Mouse (Mus musculus): ENCODE results near the gene Vps37b. TPM values are rescaled to one million over a fixed set of nuclear protein-coding genes. Genes with fewer than 3 reads are reported as not detected.

Gene Vps37b
- polyA plus RNA-seq, 1 experiment from 2014 or later, result 31.5 TPM

DNA sequence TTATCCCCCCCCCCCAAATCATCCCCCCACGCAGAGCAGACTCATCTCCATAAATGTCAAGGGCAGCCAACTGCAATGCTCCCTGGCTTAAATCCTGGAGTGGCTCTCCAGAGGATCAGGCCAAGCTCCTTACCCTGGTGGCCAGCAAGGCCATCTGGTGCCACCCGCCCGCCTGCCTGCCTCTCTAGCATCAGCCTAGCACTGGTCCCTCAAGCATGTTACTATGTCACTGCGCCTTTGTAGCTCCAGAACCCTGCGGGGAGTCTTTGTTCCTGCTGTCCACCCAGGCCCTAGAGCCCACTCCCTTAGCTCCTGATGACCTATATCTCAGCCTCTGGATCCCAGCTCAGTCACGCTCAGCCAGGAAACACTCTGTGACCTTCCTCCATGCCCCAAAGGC, 7.4 kb downstream of the Vps37b start:
- Histone ChIP-seq H3K4me2 (replicated peaks; ENCODE audit: low read depth, low read length) (no peak overlapping the region), H3K4me3 (ENCODE audit: low read depth, low read length) (no peak overlapping the region), H3K9ac (replicated peaks; ENCODE audit: low read depth, low read length) (no peak overlapping the region), H3K27ac (ENCODE audit: low read length) (no peak overlapping the region), H3K36me3 (ENCODE audit: control insufficient read depth, insufficient read depth, low read length) (peaks cover 8% of the 10 kb centered on the region; the same call in 1 of the 2 replicates), H3K27me3 (ENCODE audit: control insufficient read depth, insufficient read depth, low read length) (no peaks in the 10 kb centered on the region), H3K9me3 (ENCODE audit: control insufficient read depth, low read depth, low read length) (no peaks in the 10 kb centered on the region), H3K4me1 (ENCODE audit: control insufficient read depth, insufficient read depth, low read length) (peaks cover 24% of the 10 kb centered on the region)
- 80% methylated on average over 6 of the region's 6 CpGs for WGBS
- no peak for ATAC-seq (ENCODE audit: insufficient number of reproducible peaks, insufficient read depth, low FRiP score, low read depth)

- Histone ChIP-seq H3K4me3 (ENCODE audit: low read depth, low read length) (no peak overlapping the region), H3K4me1 (ENCODE audit: control insufficient read depth, insufficient read depth, low read length) (peaks cover 19% of the 10 kb centered on the region), H3K36me3 (ENCODE audit: control insufficient read depth, insufficient read depth, low read length) (peaks cover 8% of the 10 kb centered on the region; the same call in 1 of the 2 replicates), H3K9ac (replicated peaks; ENCODE audit: low read depth, low read length) (no peak overlapping the region), H3K27ac (ENCODE audit: low read length) (no peak overlapping the region), H3K27me3 (ENCODE audit: control insufficient read depth, insufficient read depth, low read length) (no peaks in the 10 kb centered on the region), H3K4me2 (replicated peaks; ENCODE audit: low read depth, low read length) (no peak overlapping the region), H3K9me3 (ENCODE audit: control insufficient read depth, low read depth, low read length) (no peaks in the 10 kb centered on the region)
- 71% methylated on average over 7 of the region's 7 CpGs for WGBS
- no peak for ATAC-seq (ENCODE audit: insufficient number of reproducible peaks, insufficient read depth, low FRiP score, low read depth)
These were observed 9.7 kb downstream of the Vps37b start for GRCm38 (mm10) chr5:124022365-124022764.

- 88% methylated on average over 11 of the region's 11 CpGs for WGBS
- H3K27me3 ChIP-seq (ENCODE audit: control insufficient read depth, insufficient read depth, low read length), result no peaks in the 10 kb centered on the region
- H3K27ac ChIP-seq (ENCODE audit: low read length), result no peak overlapping the region
- H3K9me3 ChIP-seq (ENCODE audit: control insufficient read depth, low read depth, low read length), result no peaks in the 10 kb centered on the region
- no peak overlapping the region for H3K4me2 ChIP-seq (replicated peaks; ENCODE audit: low read depth, low read length)
- H3K36me3 ChIP-seq (ENCODE audit: control insufficient read depth, insufficient read depth, low read length), result peaks cover 8% of the 10 kb centered on the region; the same call in 1 of the 2 replicates
- no peak for ATAC-seq (ENCODE audit: insufficient number of reproducible peaks, insufficient read depth, low FRiP score, low read depth)
- no peak overlapping the region for H3K4me3 ChIP-seq (ENCODE audit: low read depth, low read length)
- no peak overlapping the region for H3K9ac ChIP-seq (replicated peaks; ENCODE audit: low read depth, low read length)
- H3K4me1 ChIP-seq (ENCODE audit: control insufficient read depth, insufficient read depth, low read length), result peaks cover 24% of the 10 kb centered on the region
These were observed 10.4 kb downstream of the Vps37b start for GRCm38 (mm10) chr5:124021701-124022100.

DNA sequence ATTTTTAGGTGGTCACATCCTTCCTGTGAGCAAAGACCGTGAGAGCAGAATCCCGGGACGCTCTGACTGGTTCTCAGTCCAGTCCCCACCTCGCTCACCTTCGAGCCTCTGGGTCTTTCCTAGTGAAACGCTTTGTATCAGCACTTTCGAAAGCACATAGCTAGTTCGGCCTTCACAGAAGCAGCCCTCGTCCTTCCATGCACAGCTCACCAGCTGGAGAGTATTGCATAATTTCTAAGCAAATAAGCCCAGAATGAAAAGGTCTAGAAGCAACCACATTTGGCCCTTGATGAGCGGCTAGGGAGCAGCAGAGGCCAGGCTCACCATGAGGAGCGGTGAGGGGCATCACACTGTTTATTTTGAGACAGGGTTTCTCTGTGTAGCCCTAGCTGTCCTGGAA, 10.9 kb downstream of the Vps37b start:
- no peak overlapping the region for H3K27ac ChIP-seq (ENCODE audit: low read length)

GRCm38 (mm10) chr5:124019348-124020216, 12.5 kb downstream of the Vps37b start:
- 70% methylated on average over 12 of the region's 12 CpGs for WGBS
- H3K4me1 ChIP-seq (ENCODE audit: control insufficient read depth, insufficient read depth, low read length), result peaks cover 17% of the 10 kb centered on the region
- H3K4me3 ChIP-seq (ENCODE audit: low read depth, low read length), result no peak overlapping the region
- ATAC-seq (ENCODE audit: insufficient number of reproducible peaks, insufficient read depth, low FRiP score, low read depth), result no peak
- no peaks in the 10 kb centered on the region for H3K9me3 ChIP-seq (ENCODE audit: control insufficient read depth, low read depth, low read length)
- H3K27me3 ChIP-seq (ENCODE audit: control insufficient read depth, insufficient read depth, low read length), result no peaks in the 10 kb centered on the region
- peaks cover 3% of the 10 kb centered on the region; the same call in 1 of the 2 replicates for H3K36me3 ChIP-seq (ENCODE audit: control insufficient read depth, insufficient read depth, low read length)
- no peak overlapping the region for H3K27ac ChIP-seq (ENCODE audit: low read length)
- H3K4me2 ChIP-seq (replicated peaks; ENCODE audit: low read depth, low read length), result no peak overlapping the region
- H3K9ac ChIP-seq (replicated peaks; ENCODE audit: low read depth, low read length), result no peak overlapping the region

More for the DNA sequence above, 10.9 kb downstream of the Vps37b start:
- H3K4me2 ChIP-seq (replicated peaks; ENCODE audit: low read depth, low read length), result no peak overlapping the region
- H3K4me3 ChIP-seq (ENCODE audit: low read depth, low read length), result no peak overlapping the region
- no peak for ATAC-seq (ENCODE audit: insufficient number of reproducible peaks, insufficient read depth, low FRiP score, low read depth)
- no peak overlapping the region for H3K9ac ChIP-seq (replicated peaks; ENCODE audit: low read depth, low read length)
- peaks cover 19% of the 10 kb centered on the region for H3K4me1 ChIP-seq (ENCODE audit: control insufficient read depth, insufficient read depth, low read length)
- WGBS, result 86% methylated on average over 11 of the region's 11 CpGs
- H3K36me3 ChIP-seq (ENCODE audit: control insufficient read depth, insufficient read depth, low read length), result peaks cover 7% of the 10 kb centered on the region; the same call in 1 of the 2 replicates
- H3K27me3 ChIP-seq (ENCODE audit: control insufficient read depth, insufficient read depth, low read length), result no peaks in the 10 kb centered on the region
- H3K9me3 ChIP-seq (ENCODE audit: control insufficient read depth, low read depth, low read length), result no peaks in the 10 kb centered on the region

- Histone ChIP-seq H3K27me3 (ENCODE audit: control insufficient read depth, insufficient read depth, low read length) (no peaks in the 10 kb centered on the region), H3K9ac (replicated peaks; ENCODE audit: low read depth, low read length) (no peak overlapping the region), H3K27ac (ENCODE audit: low read length) (no peak overlapping the region), H3K4me1 (ENCODE audit: control insufficient read depth, insufficient read depth, low read length) (peaks cover 20% of the 10 kb centered on the region), H3K4me2 (replicated peaks; ENCODE audit: low read depth, low read length) (no peak overlapping the region), H3K4me3 (ENCODE audit: low read depth, low read length) (no peak overlapping the region), H3K36me3 (ENCODE audit: control insufficient read depth, insufficient read depth, low read length) (peaks cover 3% of the 10 kb centered on the region; the same call in 1 of the 2 replicates), H3K9me3 (ENCODE audit: control insufficient read depth, low read depth, low read length) (no peaks in the 10 kb centered on the region)
- 80% methylated on average over 9 of the region's 9 CpGs for WGBS
- ATAC-seq (ENCODE audit: insufficient number of reproducible peaks, insufficient read depth, low FRiP score, low read depth), result no peak
These were observed 13.4 kb downstream of the Vps37b start for GRCm38 (mm10) chr5:124018651-124019050.

DNA sequence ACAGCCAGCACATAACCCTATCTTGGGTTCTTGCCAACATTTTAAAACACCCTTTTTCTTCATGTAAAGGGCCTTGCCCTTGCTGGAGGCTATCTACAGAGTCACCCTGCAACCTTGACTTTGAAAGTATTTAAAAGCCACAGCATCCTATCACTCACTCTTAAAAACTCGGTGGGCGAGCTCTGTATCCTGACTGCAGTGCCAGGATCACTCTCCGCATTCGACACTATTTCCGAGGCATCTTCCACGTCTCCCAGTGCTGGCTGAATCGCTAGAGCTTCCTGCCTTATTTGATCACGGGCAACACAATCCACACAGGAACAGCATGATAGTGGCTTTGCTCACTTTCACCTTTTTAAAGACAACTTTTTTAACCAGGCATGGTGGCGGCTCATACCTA, 14.1 kb downstream of the Vps37b start:
- Histone ChIP-seq H3K4me2 (replicated peaks; ENCODE audit: low read depth, low read length) (no peak overlapping the region), H3K36me3 (ENCODE audit: control insufficient read depth, insufficient read depth, low read length) (peaks cover 3% of the 10 kb centered on the region; the same call in 1 of the 2 replicates), H3K27me3 (ENCODE audit: control insufficient read depth, insufficient read depth, low read length) (no peaks in the 10 kb centered on the region), H3K9me3 (ENCODE audit: control insufficient read depth, low read depth, low read length) (no peaks in the 10 kb centered on the region), H3K9ac (replicated peaks; ENCODE audit: low read depth, low read length) (no peak overlapping the region), H3K4me3 (ENCODE audit: low read depth, low read length) (no peak overlapping the region), H3K27ac (ENCODE audit: low read length) (no peak overlapping the region), H3K4me1 (ENCODE audit: control insufficient read depth, insufficient read depth, low read length) (peaks cover 23% of the 10 kb centered on the region)
- ATAC-seq (ENCODE audit: insufficient number of reproducible peaks, insufficient read depth, low FRiP score, low read depth), result no peak
- 85% methylated on average over 9 of the region's 9 CpGs for WGBS

DNA sequence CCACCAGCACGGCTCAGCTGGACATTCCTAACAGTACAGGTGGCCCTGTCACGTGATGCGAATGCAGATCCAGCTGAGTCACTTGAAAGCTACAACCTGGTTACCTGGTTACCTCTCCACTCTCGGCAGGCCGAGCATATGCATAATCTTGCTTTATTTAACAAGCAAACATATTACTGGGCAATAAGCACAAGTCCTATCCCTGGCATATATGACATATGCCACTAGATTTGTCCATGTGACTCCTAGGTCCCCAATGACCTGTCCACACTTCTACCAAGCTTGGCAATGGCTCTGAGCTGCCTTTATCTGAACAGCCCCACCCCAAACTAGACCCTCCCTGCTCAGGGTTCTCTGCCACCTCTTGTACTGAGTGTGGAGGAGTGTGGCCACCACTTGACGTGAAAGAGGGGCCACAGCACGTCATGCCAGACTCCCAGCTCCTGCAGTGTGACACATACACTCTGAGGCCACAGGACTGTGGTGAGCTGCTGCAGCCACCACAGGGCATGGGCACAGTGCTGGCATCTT, 15.7 kb downstream of the Vps37b start:
- H3K9ac ChIP-seq (replicated peaks; ENCODE audit: low read depth, low read length), result no peak overlapping the region
- no peak overlapping the region for H3K27ac ChIP-seq (ENCODE audit: low read length)
- WGBS, result 81% methylated on average over 7 of the region's 7 CpGs

More for the DNA sequence above, 15.7 kb downstream of the Vps37b start:
- H3K4me3 ChIP-seq (ENCODE audit: low read depth, low read length), result no peak overlapping the region
- no peaks in the 10 kb centered on the region for H3K27me3 ChIP-seq (ENCODE audit: control insufficient read depth, insufficient read depth, low read length)
- H3K4me2 ChIP-seq (replicated peaks; ENCODE audit: low read depth, low read length), result no peak overlapping the region
- no peaks in the 10 kb centered on the region for H3K36me3 ChIP-seq (ENCODE audit: control insufficient read depth, insufficient read depth, low read length)
- H3K9me3 ChIP-seq (ENCODE audit: control insufficient read depth, low read depth, low read length), result no peaks in the 10 kb centered on the region
- no peak for ATAC-seq (ENCODE audit: insufficient number of reproducible peaks, insufficient read depth, low FRiP score, low read depth)
- peaks cover 36% of the 10 kb centered on the region for H3K4me1 ChIP-seq (ENCODE audit: control insufficient read depth, insufficient read depth, low read length)

All from stomach, embryonic 14.5 days (tissue).